Mouse (Mus musculus): ENCODE measurements around the gene Bcor. TPM values are rescaled to one million over a fixed set of nuclear protein-coding genes. Genes with fewer than 3 reads are reported as not detected.
A peak's percentile ranks its signal among the peaks of the same experiment; 100 is the strongest.

Gene Bcor
- polyA plus RNA-seq, 1 experiment = 15.8 TPM

DNA sequence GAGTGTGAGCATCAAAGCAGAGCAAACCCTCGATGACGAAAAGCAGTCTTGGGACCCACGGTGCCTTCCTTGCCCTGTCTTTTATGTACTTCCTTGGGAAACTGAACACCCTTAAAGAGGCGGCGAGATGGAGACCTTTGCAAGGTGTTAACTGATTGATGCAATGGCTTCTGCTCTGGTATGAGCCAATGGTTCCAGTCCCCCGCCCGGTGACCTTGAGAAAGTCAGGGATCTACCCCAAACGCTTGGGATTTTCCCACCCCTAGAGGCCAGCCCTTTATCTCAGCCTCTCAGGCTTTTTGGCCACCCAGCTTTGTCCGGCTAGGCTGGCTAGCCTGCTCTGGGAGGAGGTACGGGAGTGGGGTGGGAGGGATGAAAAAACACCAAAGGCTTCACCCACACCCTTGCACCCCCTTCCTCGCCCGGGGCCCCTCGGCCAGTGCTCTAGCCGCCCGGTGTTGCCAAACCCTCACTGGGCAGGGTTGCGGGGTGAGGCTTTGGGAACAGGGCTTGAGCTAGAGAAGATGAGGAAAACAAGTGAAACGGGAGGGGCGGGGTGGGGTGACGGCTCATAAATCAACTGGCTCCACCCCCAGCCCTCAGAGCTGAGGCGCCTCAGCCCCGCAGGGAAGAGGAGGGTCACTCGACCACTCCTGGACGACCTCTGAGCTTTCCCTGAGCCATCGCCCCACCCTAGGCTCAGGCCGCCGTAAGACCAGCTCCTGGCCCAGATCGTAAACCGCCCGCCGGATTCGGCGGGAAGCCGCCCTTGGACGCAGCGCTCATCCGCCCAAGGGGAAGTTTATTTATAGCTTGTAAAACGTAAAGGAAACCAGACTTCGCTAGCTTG, 154.7 kb downstream of the Bcor start:
- 9% methylated on average over 38 of the region's 38 CpGs for WGBS
- TF ChIP-seq POLR2A (IDR thresholded peaks at IDR 0.05; ENCODE audit: borderline replicate concordance, extremely low read depth, low read depth, low read length) = no peak
- TF ChIP-seq CTCF (IDR thresholded peaks at IDR 0.05; ENCODE audit: insufficient read depth, low read length) = no peak
- Histone ChIP-seq H3K4me3 (replicated peaks; ENCODE audit: extremely low read depth, low read depth, low read length) (peak overlapping the region; percentile 79), H3K4me1 (ENCODE audit: control insufficient read depth, insufficient read depth, low read length) (peaks cover 16% of the 10 kb centered on the region)
- DNase-seq = peak; percentile 54

DNA sequence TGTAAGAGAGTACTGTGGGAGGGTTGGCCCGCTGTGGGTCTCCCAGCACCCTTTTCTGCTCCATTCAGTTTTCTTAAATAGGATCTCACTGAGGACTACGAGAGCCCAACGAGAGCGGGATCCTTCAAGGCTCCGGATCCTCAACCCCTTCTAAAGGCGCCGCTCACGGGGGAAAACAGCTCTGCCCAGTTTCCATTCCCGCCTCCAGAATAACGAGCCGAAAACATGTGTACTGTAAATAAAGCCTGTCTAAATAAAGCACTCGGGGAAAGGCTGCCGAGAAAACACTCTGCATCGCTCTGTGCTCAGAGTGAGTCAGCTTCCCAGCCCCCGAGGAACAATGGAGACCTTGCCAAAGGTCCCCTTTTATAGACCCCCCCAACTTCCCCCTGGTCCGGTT, 155.7 kb downstream of the Bcor start:
- 17% methylated on average over 16 of the region's 16 CpGs for WGBS
- H3K4me3 ChIP-seq (replicated peaks; ENCODE audit: extremely low read depth, low read depth, low read length) = no peak overlapping the region
- TF ChIP-seq POLR2A (IDR thresholded peaks at IDR 0.05; ENCODE audit: borderline replicate concordance, extremely low read depth, low read depth, low read length) (no peak), CTCF (IDR thresholded peaks at IDR 0.05; ENCODE audit: insufficient read depth, low read length) (no peak)
- peaks cover 16% of the 10 kb centered on the region for H3K4me1 ChIP-seq (ENCODE audit: control insufficient read depth, insufficient read depth, low read length)
- DNase-seq = peak; percentile 8

DNA sequence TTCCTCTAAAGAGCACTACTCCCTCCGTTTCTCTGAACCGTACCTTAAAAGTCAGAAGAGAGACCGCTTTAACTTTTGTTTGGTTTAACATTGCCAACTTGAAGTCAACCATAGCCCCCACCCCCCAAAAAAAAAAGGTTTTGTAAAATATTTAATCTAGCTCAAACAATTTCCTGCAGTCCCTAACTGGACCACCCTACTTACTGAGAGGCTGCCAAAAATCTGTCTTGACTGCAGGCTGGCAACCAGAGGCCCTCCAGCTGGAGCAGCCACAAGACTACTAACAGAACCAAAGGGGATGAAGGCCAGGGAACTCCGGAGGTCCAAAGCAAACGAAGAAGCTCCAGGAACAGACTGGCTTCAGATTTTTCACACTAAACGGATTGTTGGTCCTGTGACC, 156.2 kb downstream of the Bcor start:
- TF ChIP-seq CTCF (IDR thresholded peaks at IDR 0.05; ENCODE audit: insufficient read depth, low read length) (no peak), POLR2A (IDR thresholded peaks at IDR 0.05; ENCODE audit: borderline replicate concordance, extremely low read depth, low read depth, low read length) (no peak)
- Histone ChIP-seq H3K4me1 (ENCODE audit: control insufficient read depth, insufficient read depth, low read length) (peaks cover 16% of the 10 kb centered on the region), H3K4me3 (replicated peaks; ENCODE audit: extremely low read depth, low read depth, low read length) (no peak overlapping the region)
- DNase-seq = no peak
- WGBS = 45% methylated on average over 6 of the region's 6 CpGs

DNA sequence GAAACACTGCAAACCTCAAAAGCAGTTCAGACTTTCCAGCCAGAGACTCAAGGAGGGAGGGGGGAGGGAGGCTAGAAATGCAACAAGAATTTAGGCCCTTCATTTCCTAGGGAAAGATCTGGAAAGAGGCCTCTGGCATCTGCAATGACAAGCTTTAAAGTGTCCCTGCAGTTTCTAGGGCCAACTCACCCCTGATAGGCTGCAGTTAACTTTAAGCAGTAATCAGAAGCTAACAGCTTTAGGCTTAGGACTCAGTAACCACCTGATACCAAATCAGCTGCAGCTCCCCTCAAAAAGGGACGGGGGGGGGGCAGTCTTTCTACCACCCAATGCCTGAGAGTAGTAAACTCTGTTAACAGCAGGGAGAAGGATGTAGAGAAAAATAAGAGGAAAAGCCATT, 156.6 kb downstream of the Bcor start:
- WGBS = 19% methylated on average over 1 of the region's 1 CpGs
- Histone ChIP-seq H3K4me3 (replicated peaks; ENCODE audit: extremely low read depth, low read depth, low read length) (no peak overlapping the region), H3K4me1 (ENCODE audit: control insufficient read depth, insufficient read depth, low read length) (peaks cover 16% of the 10 kb centered on the region)
- no peak for DNase-seq
- TF ChIP-seq POLR2A (IDR thresholded peaks at IDR 0.05; ENCODE audit: borderline replicate concordance, extremely low read depth, low read depth, low read length) = no peak
- TF ChIP-seq CTCF (IDR thresholded peaks at IDR 0.05; ENCODE audit: insufficient read depth, low read length) = no peak

DNA sequence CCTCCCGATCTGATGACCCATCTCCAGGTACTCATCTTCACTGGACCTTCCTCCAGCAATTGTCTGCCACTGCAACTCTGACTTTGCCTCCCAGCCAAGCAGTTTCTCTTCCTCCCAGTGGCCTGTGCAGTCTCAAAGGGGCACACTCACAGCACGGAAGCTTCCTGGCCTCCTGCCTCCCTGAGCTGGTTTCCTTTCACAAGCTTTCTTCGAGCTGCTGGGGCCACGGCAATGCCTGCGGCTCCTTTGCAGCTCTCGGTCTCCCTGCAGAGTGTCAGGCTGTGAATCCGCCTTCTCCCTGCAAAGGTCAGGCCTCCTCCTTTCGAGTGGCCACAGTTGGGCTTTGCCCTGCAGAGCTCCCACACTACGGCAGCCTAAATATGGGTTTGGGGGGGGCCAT, 157.0 kb downstream of the Bcor start:
- Histone ChIP-seq H3K4me1 (ENCODE audit: control insufficient read depth, insufficient read depth, low read length) (peaks cover 16% of the 10 kb centered on the region), H3K4me3 (replicated peaks; ENCODE audit: extremely low read depth, low read depth, low read length) (no peak overlapping the region)
- TF ChIP-seq CTCF (IDR thresholded peaks at IDR 0.05; ENCODE audit: insufficient read depth, low read length) (no peak), POLR2A (IDR thresholded peaks at IDR 0.05; ENCODE audit: borderline replicate concordance, extremely low read depth, low read depth, low read length) (no peak)
- 24% methylated on average over 9 of the region's 9 CpGs for WGBS
- no peak for DNase-seq

- TF ChIP-seq POLR2A (IDR thresholded peaks at IDR 0.05; ENCODE audit: borderline replicate concordance, extremely low read depth, low read depth, low read length) = no peak
- Histone ChIP-seq H3K4me1 (ENCODE audit: control insufficient read depth, insufficient read depth, low read length) (peaks cover 15% of the 10 kb centered on the region), H3K4me3 (replicated peaks; ENCODE audit: extremely low read depth, low read depth, low read length) (no peak overlapping the region)
- WGBS = 41% methylated on average over 6 of the region's 6 CpGs
- no peak for DNase-seq
These were observed 157.6 kb downstream of the Bcor start for GRCm38 (mm10) chrX:12002596-12002995.

DNA sequence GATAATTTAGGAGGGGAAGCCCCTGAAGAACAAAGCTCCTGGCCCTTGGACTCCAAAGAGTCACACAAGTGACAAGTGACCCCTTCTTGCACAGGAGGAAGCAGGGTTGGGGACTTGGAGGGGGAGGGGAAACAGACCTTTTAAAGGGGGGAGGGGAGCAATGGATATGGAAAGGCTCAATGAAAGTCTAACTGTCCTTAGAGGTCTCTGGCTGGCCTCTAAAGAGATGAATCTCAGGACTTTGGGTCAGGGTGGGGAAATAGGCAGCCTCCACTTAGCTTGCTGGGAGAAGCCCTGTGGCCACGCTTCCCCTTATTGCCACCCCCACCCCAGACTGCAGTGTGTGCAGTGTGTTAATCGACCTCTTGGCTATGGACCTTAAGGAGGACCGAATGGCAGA, 158.2 kb downstream of the Bcor start:
- 41% methylated on average over 3 of the region's 3 CpGs for WGBS
- TF ChIP-seq POLR2A (IDR thresholded peaks at IDR 0.05; ENCODE audit: borderline replicate concordance, extremely low read depth, low read depth, low read length) (no peak), CTCF (IDR thresholded peaks at IDR 0.05; ENCODE audit: insufficient read depth, low read length) (no peak)
- peaks cover 12% of the 10 kb centered on the region for H3K4me1 ChIP-seq (ENCODE audit: control insufficient read depth, insufficient read depth, low read length)
- DNase-seq = no peak
- H3K4me3 ChIP-seq (replicated peaks; ENCODE audit: extremely low read depth, low read depth, low read length) = no peak overlapping the region

GRCm38 (mm10) chrX:12001336-12001735, 158.8 kb downstream of the Bcor start:
- WGBS = 51% methylated on average over 16 of the region's 16 CpGs
- no peak for DNase-seq
- Histone ChIP-seq H3K4me1 (ENCODE audit: control insufficient read depth, insufficient read depth, low read length) (peaks cover 12% of the 10 kb centered on the region), H3K4me3 (replicated peaks; ENCODE audit: extremely low read depth, low read depth, low read length) (no peak overlapping the region)
- no peak for TF ChIP-seq CTCF (IDR thresholded peaks at IDR 0.05; ENCODE audit: insufficient read depth, low read length)
- TF ChIP-seq POLR2A (IDR thresholded peaks at IDR 0.05; ENCODE audit: borderline replicate concordance, extremely low read depth, low read depth, low read length) = no peak

DNA sequence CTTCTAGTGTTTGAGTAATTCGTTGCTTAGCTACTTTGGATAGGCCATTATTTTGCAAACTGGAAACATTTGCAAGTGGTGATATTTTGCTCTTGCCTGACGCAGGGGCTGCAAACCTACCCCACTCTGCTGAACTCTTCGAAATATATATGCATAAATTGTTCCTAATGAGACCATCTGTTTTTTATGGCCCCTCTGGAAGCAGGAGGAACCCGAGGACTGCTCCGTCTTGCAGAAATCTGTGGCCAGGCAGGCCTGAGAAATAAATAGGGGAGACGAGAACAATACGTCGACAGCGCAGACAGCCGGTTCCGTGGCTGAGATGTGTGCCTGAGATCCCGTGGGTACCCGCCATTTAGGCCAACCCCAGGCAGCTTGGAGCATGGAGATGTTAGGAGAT, 159.5 kb downstream of the Bcor start:
- DNase-seq = no peak
- peaks cover 12% of the 10 kb centered on the region for H3K4me1 ChIP-seq (ENCODE audit: control insufficient read depth, insufficient read depth, low read length)
- H3K4me3 ChIP-seq (replicated peaks; ENCODE audit: extremely low read depth, low read depth, low read length) = no peak overlapping the region
- TF ChIP-seq CTCF (IDR thresholded peaks at IDR 0.05; ENCODE audit: insufficient read depth, low read length) (no peak), POLR2A (IDR thresholded peaks at IDR 0.05; ENCODE audit: borderline replicate concordance, extremely low read depth, low read depth, low read length) (no peak)
- WGBS = 50% methylated on average over 13 of the region's 13 CpGs

DNA sequence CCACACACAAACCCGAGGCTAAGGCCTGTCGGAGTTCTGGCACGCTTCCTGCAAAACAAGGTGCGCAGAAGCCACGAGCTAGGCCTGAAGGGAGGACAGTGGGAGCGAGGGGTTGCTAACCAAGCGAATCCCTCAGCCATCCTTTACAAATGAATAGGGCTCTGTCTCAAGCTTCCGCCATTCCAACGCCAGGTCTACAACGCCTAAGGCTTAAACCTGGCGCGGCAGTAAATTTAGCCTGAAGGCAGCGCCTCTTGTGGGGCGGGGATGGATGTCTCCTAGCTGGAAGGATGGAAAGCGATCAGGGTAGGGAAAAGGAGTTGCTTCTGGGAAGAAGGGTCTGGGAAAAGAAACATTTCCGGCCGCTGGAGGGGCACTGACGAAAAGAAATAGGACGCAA, 160.2 kb downstream of the Bcor start:
- no peak for DNase-seq
- H3K4me3 ChIP-seq (replicated peaks; ENCODE audit: extremely low read depth, low read depth, low read length) = no peak overlapping the region
- no peak for TF ChIP-seq CTCF (IDR thresholded peaks at IDR 0.05; ENCODE audit: insufficient read depth, low read length)
- no peak for TF ChIP-seq POLR2A (IDR thresholded peaks at IDR 0.05; ENCODE audit: borderline replicate concordance, extremely low read depth, low read depth, low read length)
- WGBS = 51% methylated on average over 19 of the region's 19 CpGs
- H3K4me1 ChIP-seq (ENCODE audit: control insufficient read depth, insufficient read depth, low read length) = peaks cover 8% of the 10 kb centered on the region

All from lung, adult 2 months (tissue).